Mouse (Mus musculus) bone marrow, adult 2 months (tissue): ENCODE results near the gene 2310022B05Rik.

ENCODE experiments used
- CTCF ChIP-seq: fragments of 200-500 bp; IDR thresholded peaks from 2 replicates; pipeline ENCODE4 v1.5.1; 2011; ENCODE audit warnings: low read length, control low read depth; ENCODE audit not compliant: control insufficient read depth, insufficient read depth
- POLR2A ChIP-seq: fragments of 200-500 bp; IDR thresholded peaks from 2 replicates; pipeline ENCODE4 v1.6.1; 2011; ENCODE audit warnings: low read depth, mild to moderate bottlenecking, control low read depth, low read length, borderline replicate concordance; ENCODE audit not compliant: control insufficient read depth

DNA sequence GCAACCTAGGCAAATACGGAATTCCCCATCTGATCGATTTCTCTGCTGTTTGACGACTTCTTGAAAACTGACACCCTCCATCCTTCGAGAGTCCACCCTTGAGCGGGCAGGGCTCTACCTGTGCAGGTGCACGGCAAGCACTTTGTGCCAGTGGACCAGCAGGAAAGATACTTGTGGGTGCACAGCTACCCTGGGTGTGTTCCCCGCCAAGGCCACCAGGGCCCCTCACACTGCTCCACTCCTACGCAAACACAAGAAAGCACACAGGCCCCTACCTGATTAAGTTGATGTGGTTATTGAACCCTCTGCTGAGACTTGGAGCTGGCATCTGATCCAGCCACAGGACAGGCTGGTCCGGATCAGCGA is 18.6 kb upstream of the 2310022B05Rik start:
- TF ChIP-seq POLR2A, result no peak
- TF ChIP-seq CTCF, result no peak
